Mouse (Mus musculus): Measurements from ENCODE around the gene Agmo. TPM values are rescaled to one million over a fixed set of nuclear protein-coding genes. Genes with fewer than 3 reads are reported as not detected.

Agmo gene
- polyA plus RNA-seq, 1 experiment from 2014 or later = 13.2 TPM

GRCm38 (mm10) chr12:37434466-37434865, 193.0 kb downstream of the Agmo start:
- H3K4me3 ChIP-seq (replicated peaks) = no peak overlapping the region
- H3K4me1 ChIP-seq (replicated peaks) = no peaks in the 10 kb centered on the region
- no peaks in the 10 kb centered on the region for H3K9me3 ChIP-seq (replicated peaks)
- H3K27ac ChIP-seq = no peak overlapping the region
- DNase-seq (no peak), ATAC-seq (ENCODE audit: low read depth) (no peak)
- H3K4me2 ChIP-seq = no peak overlapping the region
- WGBS (ENCODE audit: insufficient replicate concordance) = 47% methylated on average over 1 of the region's 1 CpGs
- no peaks in the 10 kb centered on the region for H3K36me3 ChIP-seq
- H3K9ac ChIP-seq = no peak overlapping the region
- no peaks in the 10 kb centered on the region for H3K27me3 ChIP-seq

- no peaks in the 10 kb centered on the region for H3K4me1 ChIP-seq (replicated peaks)
- no peak for ATAC-seq (ENCODE audit: low read depth)
- no peak for DNase-seq
- no peaks in the 10 kb centered on the region for H3K36me3 ChIP-seq
- H3K4me3 ChIP-seq (replicated peaks) = no peak overlapping the region
- H3K4me2 ChIP-seq = no peak overlapping the region
- 62% methylated on average over 3 of the region's 3 CpGs for WGBS (ENCODE audit: insufficient replicate concordance)
- H3K27ac ChIP-seq = no peak overlapping the region
- H3K9ac ChIP-seq = no peak overlapping the region
- H3K9me3 ChIP-seq (replicated peaks) = no peaks in the 10 kb centered on the region
- no peaks in the 10 kb centered on the region for H3K27me3 ChIP-seq
Observed at GRCm38 (mm10) chr12:37442486-37443013, 201.1 kb downstream of the Agmo start.

- Histone ChIP-seq H3K27me3 (no peaks in the 10 kb centered on the region), H3K9me3 (replicated peaks) (no peaks in the 10 kb centered on the region), H3K4me2 (no peak overlapping the region), H3K9ac (no peak overlapping the region), H3K4me3 (replicated peaks) (no peak overlapping the region), H3K27ac (no peak overlapping the region), H3K36me3 (no peaks in the 10 kb centered on the region), H3K4me1 (replicated peaks) (no peaks in the 10 kb centered on the region)
- 73% methylated on average over 9 of the region's 9 CpGs for WGBS (ENCODE audit: insufficient replicate concordance)
- DNase-seq = no peak
- ATAC-seq (ENCODE audit: low read depth) = no peak
Observed at GRCm38 (mm10) chr12:37445255-37445654, 203.8 kb downstream of the Agmo start.

GRCm38 (mm10) chr12:37449597-37449996, 208.2 kb downstream of the Agmo start:
- H3K9ac ChIP-seq = no peak overlapping the region
- no peak for ATAC-seq (ENCODE audit: low read depth)
- H3K4me2 ChIP-seq = no peak overlapping the region
- H3K27me3 ChIP-seq = no peaks in the 10 kb centered on the region
- no peaks in the 10 kb centered on the region for H3K4me1 ChIP-seq (replicated peaks)
- H3K36me3 ChIP-seq = no peaks in the 10 kb centered on the region
- no peak for DNase-seq
- H3K9me3 ChIP-seq (replicated peaks) = no peaks in the 10 kb centered on the region
- 60% methylated on average over 2 of the region's 2 CpGs for WGBS (ENCODE audit: insufficient replicate concordance)
- no peak overlapping the region for H3K4me3 ChIP-seq (replicated peaks)
- no peak overlapping the region for H3K27ac ChIP-seq

- H3K27ac ChIP-seq = no peak overlapping the region
- ATAC-seq (ENCODE audit: low read depth) (no peak), DNase-seq (no peak)
- H3K4me1 ChIP-seq (replicated peaks) = no peaks in the 10 kb centered on the region
- no peak overlapping the region for H3K4me2 ChIP-seq
- WGBS (ENCODE audit: insufficient replicate concordance) = 11% methylated on average over 6 of the region's 6 CpGs
- no peak overlapping the region for H3K9ac ChIP-seq
- H3K27me3 ChIP-seq = no peaks in the 10 kb centered on the region
- H3K9me3 ChIP-seq (replicated peaks) = no peaks in the 10 kb centered on the region
- no peaks in the 10 kb centered on the region for H3K36me3 ChIP-seq
- H3K4me3 ChIP-seq (replicated peaks) = no peak overlapping the region
Observed at GRCm38 (mm10) chr12:37450366-37451156, 209.1 kb downstream of the Agmo start.

GRCm38 (mm10) chr12:37471631-37472030, 230.2 kb downstream of the Agmo start:
- Histone ChIP-seq H3K9me3 (replicated peaks) (no peaks in the 10 kb centered on the region), H3K27me3 (no peaks in the 10 kb centered on the region), H3K4me1 (replicated peaks) (no peaks in the 10 kb centered on the region), H3K27ac (no peak overlapping the region), H3K4me3 (replicated peaks) (no peak overlapping the region), H3K36me3 (no peaks in the 10 kb centered on the region), H3K9ac (no peak overlapping the region), H3K4me2 (no peak overlapping the region)
- ATAC-seq (ENCODE audit: low read depth) = no peak
- no peak for DNase-seq
- 72% methylated on average over 5 of the region's 5 CpGs for WGBS (ENCODE audit: insufficient replicate concordance)

- Histone ChIP-seq H3K4me1 (replicated peaks) (no peaks in the 10 kb centered on the region), H3K27me3 (no peaks in the 10 kb centered on the region), H3K9ac (no peak overlapping the region), H3K9me3 (replicated peaks) (no peaks in the 10 kb centered on the region), H3K27ac (no peak overlapping the region), H3K4me3 (replicated peaks) (no peak overlapping the region), H3K36me3 (no peaks in the 10 kb centered on the region), H3K4me2 (no peak overlapping the region)
- WGBS (ENCODE audit: insufficient replicate concordance) = 74% methylated on average over 2 of the region's 2 CpGs
- ATAC-seq (ENCODE audit: low read depth) (no peak), DNase-seq (no peak)
Observed at GRCm38 (mm10) chr12:37476849-37477248, 235.4 kb downstream of the Agmo start.

- Histone ChIP-seq H3K27me3 (no peaks in the 10 kb centered on the region), H3K4me2 (no peak overlapping the region), H3K4me3 (replicated peaks) (no peak overlapping the region), H3K9me3 (replicated peaks) (no peaks in the 10 kb centered on the region), H3K36me3 (no peaks in the 10 kb centered on the region), H3K27ac (no peak overlapping the region), H3K4me1 (replicated peaks) (no peaks in the 10 kb centered on the region), H3K9ac (no peak overlapping the region)
- WGBS (ENCODE audit: insufficient replicate concordance) = 71% methylated on average over 3 of the region's 3 CpGs
- ATAC-seq (ENCODE audit: low read depth) (no peak), DNase-seq (no peak)
Observed at GRCm38 (mm10) chr12:37487991-37488390, 246.6 kb downstream of the Agmo start.

GRCm38 (mm10) chr12:37498871-37499270, 257.4 kb downstream of the Agmo start:
- ATAC-seq (ENCODE audit: low read depth) = no peak
- WGBS (ENCODE audit: insufficient replicate concordance) = 59% methylated on average over 3 of the region's 3 CpGs
- H3K27me3 ChIP-seq = no peaks in the 10 kb centered on the region
- no peaks in the 10 kb centered on the region for H3K4me1 ChIP-seq (replicated peaks)
- no peak overlapping the region for H3K4me3 ChIP-seq (replicated peaks)
- DNase-seq = no peak
- no peaks in the 10 kb centered on the region for H3K36me3 ChIP-seq
- H3K9me3 ChIP-seq (replicated peaks) = no peaks in the 10 kb centered on the region
- no peak overlapping the region for H3K9ac ChIP-seq
- no peak overlapping the region for H3K4me2 ChIP-seq
- H3K27ac ChIP-seq = no peak overlapping the region

- no peak overlapping the region for H3K27ac ChIP-seq
- H3K4me3 ChIP-seq (replicated peaks) = no peak overlapping the region
- no peaks in the 10 kb centered on the region for H3K27me3 ChIP-seq
- no peaks in the 10 kb centered on the region for H3K36me3 ChIP-seq
- no peaks in the 10 kb centered on the region for H3K4me1 ChIP-seq (replicated peaks)
- ATAC-seq (ENCODE audit: low read depth) = no peak
- no peaks in the 10 kb centered on the region for H3K9me3 ChIP-seq (replicated peaks)
- 29% methylated on average over 1 of the region's 1 CpGs for WGBS (ENCODE audit: insufficient replicate concordance)
- H3K9ac ChIP-seq = no peak overlapping the region
- no peak for DNase-seq
- no peak overlapping the region for H3K4me2 ChIP-seq
Observed at GRCm38 (mm10) chr12:37507406-37507805, 266.0 kb downstream of the Agmo start.

GRCm38 (mm10) chr12:37507826-37508225, 266.4 kb downstream of the Agmo start:
- 74% methylated on average over 2 of the region's 2 CpGs for WGBS (ENCODE audit: insufficient replicate concordance)
- no peak overlapping the region for H3K4me3 ChIP-seq (replicated peaks)
- no peak overlapping the region for H3K4me2 ChIP-seq
- no peak overlapping the region for H3K27ac ChIP-seq
- no peaks in the 10 kb centered on the region for H3K27me3 ChIP-seq
- H3K36me3 ChIP-seq = no peaks in the 10 kb centered on the region
- H3K9ac ChIP-seq = no peak overlapping the region
- DNase-seq (no peak), ATAC-seq (ENCODE audit: low read depth) (no peak)
- H3K9me3 ChIP-seq (replicated peaks) = no peaks in the 10 kb centered on the region
- no peaks in the 10 kb centered on the region for H3K4me1 ChIP-seq (replicated peaks)

- H3K4me1 ChIP-seq (replicated peaks) = no peaks in the 10 kb centered on the region
- ATAC-seq (ENCODE audit: low read depth) (no peak), DNase-seq (no peak)
- H3K36me3 ChIP-seq = no peaks in the 10 kb centered on the region
- no peaks in the 10 kb centered on the region for H3K27me3 ChIP-seq
- H3K4me3 ChIP-seq (replicated peaks) = no peak overlapping the region
- H3K27ac ChIP-seq = no peak overlapping the region
- H3K9ac ChIP-seq = no peak overlapping the region
- WGBS (ENCODE audit: insufficient replicate concordance) = 31% methylated on average over 1 of the region's 1 CpGs
- no peak overlapping the region for H3K4me2 ChIP-seq
- H3K9me3 ChIP-seq (replicated peaks) = no peaks in the 10 kb centered on the region
Observed at GRCm38 (mm10) chr12:37521772-37522171, 280.3 kb downstream of the Agmo start.

Data from liver, embryonic 13.5 days (tissue).